Mouse (Mus musculus) cerebellum, adult 18-20 months (tissue): Measurements from ENCODE around the gene Hes3.

ENCODE experiments used
- DNase-seq, 2 experiments: peaks; one replicate each; pipeline ENCODE4 v3.0.0; 2021

The Hes3 gene

GRCm38 (mm10) chr4:152291562-152291961 lies at the start of gene Hes3:
TSS of gene Hes3 (minus strand) at chr4:152291662.
- no peak for DNase-seq

GRCm38 (mm10) chr4:152340584-152341284 lies 49.3 kb upstream of the Hes3 start:
- no peak for DNase-seq

- DNase-seq, result peak in 1 of 2 experiments; percentile 28
Measured at GRCm38 (mm10) chr4:152339293-152339790, 47.9 kb upstream of the Hes3 start.

DNA sequence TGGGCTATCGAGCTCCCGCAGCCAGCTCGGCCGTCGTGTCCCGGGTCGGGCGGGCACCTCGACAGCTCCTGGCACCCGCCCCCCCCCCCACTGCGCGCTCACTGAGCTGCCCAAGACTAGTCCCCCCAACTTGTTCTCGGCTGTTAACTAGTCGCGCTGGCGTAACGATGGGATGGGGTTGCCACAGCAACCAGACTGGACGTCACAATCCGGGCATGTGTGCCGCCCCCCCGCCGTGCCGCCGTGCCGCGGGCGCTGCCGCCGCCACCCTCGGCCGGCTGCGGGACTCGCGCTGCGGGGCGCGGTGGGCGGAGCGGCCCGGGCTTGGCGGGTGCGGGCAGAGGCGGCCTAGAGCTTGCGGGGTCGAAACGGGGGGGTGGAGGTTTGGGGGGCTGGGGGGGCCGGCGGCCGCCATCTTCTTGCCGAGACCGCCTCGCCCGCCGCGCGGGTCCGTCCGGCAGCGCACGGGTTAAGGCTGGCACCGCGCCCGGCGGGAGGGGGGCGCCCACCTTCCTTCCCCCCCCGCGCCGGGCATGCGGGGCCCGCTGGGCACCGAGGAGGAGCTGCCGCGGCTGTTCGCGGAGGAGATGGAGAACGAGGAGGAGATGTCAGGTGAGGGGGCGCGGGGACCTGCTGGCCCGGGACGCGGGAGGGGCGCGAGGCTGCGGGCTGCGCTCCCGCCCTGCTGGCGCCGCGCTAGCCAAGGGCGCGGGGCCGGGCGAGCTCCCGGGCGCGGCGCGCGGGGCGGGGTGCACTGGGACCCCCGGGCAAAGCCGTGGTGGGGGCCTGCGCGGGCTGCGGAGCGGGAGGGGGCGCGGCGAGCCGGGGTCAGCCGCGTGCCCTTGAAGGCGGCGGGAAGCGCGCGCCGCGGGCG lies 47.2 kb upstream of the Hes3 start, which contains the start of gene Chd5:
Chd5 (plus strand) TSS at position 233 of the 874 bp plus-strand sequence.
- peak; percentile 64 to 71 for DNase-seq

GRCm38 (mm10) chr4:152337772-152338171 lies 46.3 kb upstream of the Hes3 start:
- peak; percentile 31 to 39 for DNase-seq

- DNase-seq, result no peak
Measured at GRCm38 (mm10) chr4:152333587-152333986, 42.1 kb upstream of the Hes3 start.

DNA sequence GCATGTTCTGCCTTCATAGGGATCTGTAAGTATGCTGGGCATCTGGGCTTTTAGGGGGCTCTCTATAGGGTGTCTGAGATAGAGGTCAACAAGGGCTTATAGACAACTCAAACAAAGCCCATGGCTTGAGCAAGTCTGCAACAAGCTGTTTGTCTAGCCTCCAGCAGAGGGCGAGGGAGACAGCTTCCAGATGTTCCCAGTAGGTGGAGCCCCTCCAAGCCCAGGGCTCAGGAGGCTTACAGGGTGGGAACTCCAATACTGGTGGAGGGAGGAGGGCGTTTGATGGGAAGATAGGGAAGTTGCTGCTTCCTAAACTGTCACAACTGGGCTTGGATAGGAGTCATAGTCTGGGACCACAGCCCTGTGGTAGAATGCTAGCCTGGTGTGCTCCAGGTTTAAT lies 41.5 kb upstream of the Hes3 start:
- DNase-seq, result peak; percentile 29 to 33

- DNase-seq, result peak; percentile 56 to 62
Measured at GRCm38 (mm10) chr4:152328691-152329090, 37.2 kb upstream of the Hes3 start.

DNA sequence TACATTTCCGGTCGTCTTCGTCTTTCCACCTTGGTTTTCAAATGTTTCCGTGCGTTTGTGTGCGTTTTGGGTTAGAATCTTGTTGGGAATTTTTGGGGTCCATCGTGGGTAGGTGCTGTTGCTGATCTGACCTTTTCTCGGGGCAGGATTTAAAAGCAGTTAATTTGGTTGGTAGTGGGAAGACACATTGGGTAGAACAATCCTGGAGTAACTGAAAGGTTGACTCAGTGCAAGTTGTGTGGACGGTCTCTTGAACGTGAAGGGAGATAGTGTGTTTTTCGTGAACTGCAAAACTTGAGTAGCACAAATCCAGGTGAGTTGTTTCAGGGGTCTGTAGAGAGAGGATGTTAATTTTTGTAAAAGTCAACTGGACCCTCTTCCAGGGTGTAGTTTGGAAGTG lies 35.1 kb upstream of the Hes3 start:
- no peak for DNase-seq

DNA sequence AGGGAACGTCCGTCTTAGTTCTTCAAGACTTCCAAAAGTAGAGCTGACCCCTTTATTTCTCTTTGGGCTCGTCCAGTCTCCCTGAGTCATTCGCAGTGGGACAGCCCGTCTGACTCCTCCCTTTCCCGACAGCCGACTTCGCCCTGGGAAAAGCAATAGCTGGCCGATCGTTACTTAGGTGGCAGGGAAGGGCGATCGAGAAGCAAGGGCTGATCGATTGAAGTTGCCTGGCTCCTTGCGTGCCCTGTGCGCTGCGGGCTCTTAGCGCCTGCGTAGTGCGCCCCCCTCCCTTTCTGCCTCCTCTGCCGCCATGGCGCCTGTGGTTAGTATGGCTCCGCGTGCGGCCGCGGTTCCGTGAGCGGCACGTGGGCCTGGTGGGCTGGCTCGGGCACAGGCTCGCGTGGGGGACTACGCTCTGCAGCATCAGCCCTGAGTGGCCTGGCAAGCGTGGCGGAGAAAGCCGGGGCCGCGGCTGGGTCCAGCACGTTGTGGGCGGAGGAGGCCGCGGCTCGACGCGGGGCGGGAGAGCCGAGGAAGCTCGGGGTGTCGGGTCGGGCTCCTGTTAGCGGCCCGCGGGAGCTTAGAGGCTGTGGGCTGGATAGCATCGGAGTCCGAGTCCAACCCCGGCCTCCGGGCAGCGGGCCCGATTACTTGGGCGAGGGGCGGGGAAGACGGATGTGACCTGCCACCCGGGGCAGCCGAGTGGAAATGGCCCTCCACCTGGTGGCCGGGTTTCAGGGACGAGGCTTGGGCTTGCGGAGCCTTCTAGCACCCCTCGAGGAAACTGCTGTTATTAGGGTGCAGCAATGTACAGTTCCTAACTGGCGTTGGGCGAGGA lies 34.3 kb upstream of the Hes3 start, which contains the start of gene Rpl22:
Rpl22 (plus strand) TSS at position 169 of the 838 bp plus-strand sequence.
- peak; percentile 94 to 96 for DNase-seq

- DNase-seq, result peak in 1 of 2 experiments; percentile 22
Measured at GRCm38 (mm10) chr4:152324641-152325562, 33.4 kb upstream of the Hes3 start.

- no peak for DNase-seq
Measured at GRCm38 (mm10) chr4:152321464-152321863, 30.0 kb upstream of the Hes3 start.

DNA sequence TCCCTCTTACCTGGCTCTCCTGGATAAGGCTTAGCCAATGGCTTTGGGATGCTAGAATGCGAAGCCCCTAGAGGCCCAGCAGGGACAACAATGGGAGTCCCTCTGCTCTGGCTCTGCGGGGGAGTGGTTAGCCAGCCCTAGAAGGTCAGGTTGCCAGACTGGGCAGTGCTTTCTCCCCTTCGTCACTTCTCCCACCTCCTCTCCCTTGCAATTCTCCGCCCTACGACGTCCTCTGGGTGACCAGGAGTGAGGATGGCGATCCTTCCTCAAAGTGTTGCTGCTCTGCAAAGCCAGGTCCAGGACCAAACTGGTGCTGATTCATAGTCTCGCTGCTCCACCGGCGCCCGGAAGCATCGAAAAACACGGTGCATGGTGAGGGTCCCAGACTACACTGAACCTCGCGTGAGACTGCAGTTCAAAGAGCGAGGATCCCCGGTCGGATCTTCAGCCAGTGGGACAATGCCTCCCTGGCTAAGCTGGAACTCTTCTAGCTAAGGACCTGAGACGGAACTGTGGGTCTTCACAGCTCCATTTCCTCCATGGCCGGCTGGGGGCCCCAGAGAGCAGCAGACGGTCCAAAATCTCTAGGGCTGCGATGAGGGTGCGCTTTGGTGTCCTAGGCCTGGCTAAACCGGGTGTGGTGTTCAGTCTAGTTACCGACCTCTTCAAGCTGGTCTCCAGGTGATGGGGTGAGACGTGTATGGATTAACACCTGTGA lies 27.2 kb upstream of the Hes3 start, which contains the start of gene Rnf207:
Rnf207 (minus strand) TSS at position 477 of the 718 bp plus-strand sequence.
- peak; percentile 66 to 74 for DNase-seq

DNA sequence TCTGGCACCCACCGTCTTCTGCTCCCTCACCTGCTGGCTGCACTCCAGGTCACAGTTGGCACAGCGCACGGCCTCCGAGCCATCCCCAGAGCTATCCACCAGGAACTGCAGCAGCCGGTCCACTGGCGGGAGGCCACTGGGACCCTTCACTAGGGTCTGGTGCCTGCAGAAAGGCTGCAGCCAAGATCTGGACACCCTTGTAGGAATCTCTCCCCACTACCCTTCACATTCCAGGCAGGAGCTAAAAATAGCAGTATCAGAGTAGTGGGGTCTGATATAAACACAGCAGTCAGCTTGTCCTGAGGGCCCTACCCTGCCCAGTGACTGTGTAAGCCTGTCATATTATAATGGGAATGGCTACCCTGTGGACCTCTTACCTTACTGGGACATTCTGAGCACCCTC lies 26.2 kb upstream of the Hes3 start:
- DNase-seq, result no peak

DNA sequence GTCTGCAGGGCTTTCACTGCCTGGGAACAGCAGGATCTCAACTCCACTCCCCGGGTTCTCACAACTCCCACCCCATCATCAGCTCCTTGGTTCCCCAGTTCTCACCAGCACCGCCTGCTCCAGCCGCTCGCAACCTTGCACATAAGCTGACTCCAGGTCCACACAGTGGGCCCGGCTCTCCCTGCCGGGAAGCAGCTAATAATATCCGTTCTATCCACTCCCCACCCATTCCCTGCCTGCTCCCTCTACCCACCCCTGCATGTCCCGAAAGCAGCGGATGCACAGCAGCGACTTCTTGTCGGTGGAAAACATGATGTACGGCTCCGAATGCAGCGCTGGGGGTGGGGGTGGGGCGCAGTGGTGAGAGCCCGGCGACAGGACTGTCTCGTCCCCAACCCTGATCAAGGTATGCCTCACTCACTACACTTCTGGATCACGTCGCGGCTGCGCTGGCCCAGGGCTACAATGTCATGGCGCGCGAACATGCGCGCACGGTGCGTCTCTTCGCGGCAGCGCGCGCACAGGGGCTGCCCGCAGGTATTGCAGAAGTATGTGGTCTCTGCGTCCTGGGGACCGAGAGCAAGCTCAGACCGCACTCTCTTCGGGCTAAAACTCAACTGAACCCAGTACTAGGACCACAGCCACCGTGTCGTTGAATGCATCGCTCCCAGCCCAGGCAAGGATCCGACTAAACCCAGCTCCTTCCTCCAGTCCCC lies 24.2 kb upstream of the Hes3 start:
- no peak for DNase-seq

- DNase-seq, result no peak
Measured at GRCm38 (mm10) chr4:152313934-152314333, 22.5 kb upstream of the Hes3 start.

GRCm38 (mm10) chr4:152313211-152313632 lies 21.8 kb upstream of the Hes3 start:
- no peak for DNase-seq

GRCm38 (mm10) chr4:152312186-152312585 lies 20.7 kb upstream of the Hes3 start:
- no peak for DNase-seq

GRCm38 (mm10) chr4:152307542-152307941 lies 16.1 kb upstream of the Hes3 start:
- no peak for DNase-seq

GRCm38 (mm10) chr4:152305991-152306390 lies 14.5 kb upstream of the Hes3 start:
- DNase-seq, result no peak
